Mouse (Mus musculus): Measurements from ENCODE around the gene H2-Oa. TPM values are rescaled to one million over a fixed set of nuclear protein-coding genes. Genes with fewer than 3 reads are reported as not detected.
A peak's percentile ranks its signal among the peaks of the same experiment; 100 is the strongest.

Gene H2-Oa
- polyA plus RNA-seq, 1 experiment from 2014 or later, result 0.44 TPM

GRCm38 (mm10) chr17:34118873-34119248 is 26.7 kb downstream of the H2-Oa start:
- no peaks in the 10 kb centered on the region for H3K9me3 ChIP-seq
- peaks cover 21% of the 10 kb centered on the region for H3K4me1 ChIP-seq
- 0% methylated on average over 38 of the region's 38 CpGs for WGBS
- H3K27me3 ChIP-seq (replicated peaks), result no peaks in the 10 kb centered on the region
- peak overlapping the region; percentile 99 for H3K4me2 ChIP-seq (replicated peaks)
- H3K4me3 ChIP-seq, result peak overlapping the region; percentile 96
- H3K27ac ChIP-seq, result peak overlapping the region; percentile 70
- peaks cover 43% of the 10 kb centered on the region for H3K36me3 ChIP-seq
- H3K9ac ChIP-seq, result peak overlapping the region; percentile 96
- no peak; the same call in 1 of the 2 replicates for ATAC-seq (ENCODE audit: low FRiP score, low read depth)

GRCm38 (mm10) chr17:34119249-34120179 is 27.4 kb downstream of the H2-Oa start, which contains the start of gene H2-DMa:
TSS of gene H2-DMa (plus strand) at chr17:34119541.
- H3K9ac ChIP-seq, result peak within 1 kb of the TSS; percentile 97
- peaks cover 36% of the 10 kb centered on the region for H3K36me3 ChIP-seq
- peak within 1 kb of the TSS; percentile 100 for H3K27ac ChIP-seq
- peaks cover 23% of the 10 kb centered on the region for H3K4me1 ChIP-seq
- WGBS, result under 1% methylated on average over 96 of the region's 96 CpGs
- peak; percentile 68 for ATAC-seq (ENCODE audit: low FRiP score, low read depth)
- peak within 1 kb of the TSS; percentile 99 for H3K4me2 ChIP-seq (replicated peaks)
- no peaks in the 10 kb centered on the region for H3K27me3 ChIP-seq (replicated peaks)
- H3K4me3 ChIP-seq, result peak within 1 kb of the TSS; percentile 96
- no peaks in the 10 kb centered on the region for H3K9me3 ChIP-seq

GRCm38 (mm10) chr17:34120180-34120723 is 28.1 kb downstream of the H2-Oa start:
- no peaks in the 10 kb centered on the region for H3K27me3 ChIP-seq (replicated peaks)
- peak; percentile 11 for ATAC-seq (ENCODE audit: low FRiP score, low read depth)
- peak overlapping the region; percentile 96 for H3K4me3 ChIP-seq
- H3K9me3 ChIP-seq, result no peaks in the 10 kb centered on the region
- H3K4me1 ChIP-seq, result peaks cover 23% of the 10 kb centered on the region
- peak overlapping the region; percentile 97 for H3K9ac ChIP-seq
- WGBS, result 0% methylated on average over 40 of the region's 42 CpGs
- peak overlapping the region; percentile 99 for H3K4me2 ChIP-seq (replicated peaks)
- peaks cover 29% of the 10 kb centered on the region for H3K36me3 ChIP-seq
- H3K27ac ChIP-seq, result peak overlapping the region; percentile 100

GRCm38 (mm10) chr17:34120814-34121171 is 28.7 kb downstream of the H2-Oa start:
- Histone ChIP-seq H3K4me3 (peak overlapping the region; percentile 96), H3K9me3 (no peaks in the 10 kb centered on the region), H3K27ac (peak overlapping the region; percentile 100), H3K4me2 (replicated peaks) (peak overlapping the region; percentile 99), H3K36me3 (peaks cover 23% of the 10 kb centered on the region), H3K9ac (peak overlapping the region; percentile 97), H3K27me3 (replicated peaks) (no peaks in the 10 kb centered on the region), H3K4me1 (peaks cover 23% of the 10 kb centered on the region)
- under 1% methylated on average over 31 of the region's 31 CpGs for WGBS
- peak; percentile 3 for ATAC-seq (ENCODE audit: low FRiP score, low read depth)

DNA sequence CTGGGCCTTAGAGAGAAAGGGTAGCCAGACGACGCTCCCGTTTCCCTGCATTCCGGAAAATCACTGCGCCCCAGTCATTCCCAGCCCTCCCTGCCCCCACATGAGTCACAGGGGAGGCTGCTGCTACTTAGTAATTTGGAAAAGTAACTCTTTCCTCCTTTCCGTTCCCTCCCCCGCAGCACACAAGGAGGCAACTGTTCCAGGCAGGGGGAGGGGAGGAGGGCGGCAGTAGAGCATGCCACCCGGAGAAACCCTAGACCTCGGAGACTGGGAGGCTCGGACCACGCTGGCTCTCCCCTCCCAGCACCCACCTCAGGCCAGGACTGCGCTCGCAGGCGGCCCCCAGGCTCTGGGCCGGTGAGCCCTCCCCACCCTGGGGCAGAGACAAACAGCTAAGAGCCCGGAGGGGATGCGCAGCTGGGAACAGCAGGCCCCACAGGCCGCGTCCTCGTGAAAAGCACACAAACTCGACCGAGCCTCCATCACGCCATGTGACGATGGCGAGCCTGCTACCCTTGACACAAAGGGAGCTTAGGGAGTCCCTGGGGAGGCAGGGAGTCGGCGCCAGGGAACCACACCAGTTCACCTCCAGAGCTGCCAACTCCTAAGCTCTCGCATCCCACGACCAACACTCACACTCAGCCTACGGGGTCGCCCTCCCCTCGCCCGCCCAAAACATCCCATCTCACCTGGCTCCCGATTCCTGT is 29.2 kb downstream of the H2-Oa start:
- Histone ChIP-seq H3K4me1 (peaks cover 22% of the 10 kb centered on the region), H3K9ac (peak overlapping the region; percentile 97), H3K27me3 (replicated peaks) (no peaks in the 10 kb centered on the region), H3K9me3 (no peaks in the 10 kb centered on the region), H3K36me3 (peaks cover 19% of the 10 kb centered on the region), H3K4me2 (replicated peaks) (peak overlapping the region; percentile 99), H3K27ac (peak overlapping the region; percentile 100), H3K4me3 (peak overlapping the region; percentile 96)
- WGBS, result under 1% methylated on average over 32 of the region's 35 CpGs
- ATAC-seq (ENCODE audit: low FRiP score, low read depth), result peak; percentile 27

- Histone ChIP-seq H3K4me3 (peak overlapping the region; percentile 96), H3K4me2 (replicated peaks) (peak overlapping the region; percentile 99), H3K27ac (peak overlapping the region; percentile 100), H3K36me3 (peaks cover 14% of the 10 kb centered on the region), H3K27me3 (replicated peaks) (no peaks in the 10 kb centered on the region), H3K4me1 (peaks cover 17% of the 10 kb centered on the region), H3K9ac (peak overlapping the region; percentile 97), H3K9me3 (no peaks in the 10 kb centered on the region)
- ATAC-seq (ENCODE audit: low FRiP score, low read depth), result peak; percentile 33
- WGBS, result 0% methylated on average over 10 of the region's 10 CpGs
These were observed 29.7 kb downstream of the H2-Oa start for GRCm38 (mm10) chr17:34121879-34122187.

GRCm38 (mm10) chr17:34122188-34122984 is 30.2 kb downstream of the H2-Oa start, which contains the start of gene Brd2:
TSS of gene Brd2 (minus strand) at chr17:34122634.
- H3K4me3 ChIP-seq, result peak within 1 kb of the TSS; percentile 96
- peak; percentile 45 for ATAC-seq (ENCODE audit: low FRiP score, low read depth)
- peak within 1 kb of the TSS; percentile 97 for H3K9ac ChIP-seq
- H3K4me1 ChIP-seq, result peaks cover 11% of the 10 kb centered on the region; the same call in 1 of the 2 replicates
- under 1% methylated on average over 69 of the region's 75 CpGs for WGBS
- H3K36me3 ChIP-seq, result peaks cover 13% of the 10 kb centered on the region
- H3K27ac ChIP-seq, result peak within 1 kb of the TSS; percentile 100
- H3K9me3 ChIP-seq, result no peaks in the 10 kb centered on the region
- H3K4me2 ChIP-seq (replicated peaks), result peak within 1 kb of the TSS; percentile 99
- no peaks in the 10 kb centered on the region for H3K27me3 ChIP-seq (replicated peaks)

DNA sequence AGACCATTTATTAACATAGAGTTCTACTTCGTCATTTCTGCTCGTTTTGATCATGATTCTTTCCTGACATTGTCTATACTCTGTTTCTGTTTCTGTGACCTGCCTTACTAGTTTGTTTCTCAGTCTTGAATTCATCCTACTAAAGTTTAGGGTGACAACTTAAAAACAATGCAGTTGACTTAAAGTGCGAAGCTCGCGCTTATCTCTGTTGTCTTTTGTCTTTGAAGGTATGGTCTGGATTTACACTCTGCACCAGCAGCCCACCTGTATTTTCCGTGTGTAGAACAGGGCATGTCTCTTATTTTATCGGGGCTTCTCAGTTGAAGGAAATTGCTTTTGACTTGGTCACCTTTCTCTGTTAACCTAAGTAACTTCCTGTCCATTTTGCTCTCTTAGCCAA is 31.0 kb downstream of the H2-Oa start:
- no peak overlapping the region for H3K27ac ChIP-seq
- WGBS, result 3% methylated on average over 7 of the region's 7 CpGs
- H3K27me3 ChIP-seq (replicated peaks), result no peaks in the 10 kb centered on the region
- peaks cover 8% of the 10 kb centered on the region for H3K36me3 ChIP-seq
- H3K4me1 ChIP-seq, result peaks cover 11% of the 10 kb centered on the region; the same call in 1 of the 2 replicates
- H3K4me3 ChIP-seq, result peak overlapping the region; percentile 96
- no peaks in the 10 kb centered on the region for H3K9me3 ChIP-seq
- peak overlapping the region; percentile 99 for H3K4me2 ChIP-seq (replicated peaks)
- no peak for ATAC-seq (ENCODE audit: low FRiP score, low read depth)
- H3K9ac ChIP-seq, result peak overlapping the region; percentile 97

GRCm38 (mm10) chr17:34123518-34123917 is 31.4 kb downstream of the H2-Oa start:
- peaks cover 13% of the 10 kb centered on the region; the same call in 1 of the 2 replicates for H3K4me1 ChIP-seq

GRCm38 (mm10) chr17:34124649-34125048 is 32.5 kb downstream of the H2-Oa start:
- H3K4me1 ChIP-seq, result peaks cover 20% of the 10 kb centered on the region
- no peak overlapping the region for H3K4me2 ChIP-seq (replicated peaks)
- 92% methylated on average over 6 of the region's 6 CpGs for WGBS

More at GRCm38 (mm10) chr17:34123518-34123917, 31.4 kb downstream of the H2-Oa start:
- peaks cover 4% of the 10 kb centered on the region for H3K36me3 ChIP-seq
- ATAC-seq (ENCODE audit: low FRiP score, low read depth), result no peak
- H3K9me3 ChIP-seq, result no peaks in the 10 kb centered on the region
- peak overlapping the region; percentile 97 for H3K9ac ChIP-seq
- peak overlapping the region; percentile 99 for H3K4me2 ChIP-seq (replicated peaks)
- no peak overlapping the region for H3K27ac ChIP-seq
- no peaks in the 10 kb centered on the region for H3K27me3 ChIP-seq (replicated peaks)
- WGBS, result 8% methylated on average over 2 of the region's 2 CpGs
- peak overlapping the region; percentile 96 for H3K4me3 ChIP-seq

GRCm38 (mm10) chr17:34126826-34127420 is 34.8 kb downstream of the H2-Oa start:
- 31% methylated on average over 9 of the region's 9 CpGs for WGBS

More at GRCm38 (mm10) chr17:34124649-34125048, 32.5 kb downstream of the H2-Oa start:
- no peak overlapping the region for H3K4me3 ChIP-seq
- H3K9me3 ChIP-seq, result no peaks in the 10 kb centered on the region
- no peak overlapping the region for H3K9ac ChIP-seq
- no peak overlapping the region for H3K27ac ChIP-seq
- no peak for ATAC-seq (ENCODE audit: low FRiP score, low read depth)
- H3K36me3 ChIP-seq, result no peaks in the 10 kb centered on the region
- no peaks in the 10 kb centered on the region for H3K27me3 ChIP-seq (replicated peaks)

More at GRCm38 (mm10) chr17:34126826-34127420, 34.8 kb downstream of the H2-Oa start:
- Histone ChIP-seq H3K4me1 (peaks cover 20% of the 10 kb centered on the region), H3K36me3 (no peaks in the 10 kb centered on the region), H3K4me2 (replicated peaks) (no peak overlapping the region), H3K27me3 (replicated peaks) (no peaks in the 10 kb centered on the region), H3K4me3 (no peak overlapping the region), H3K27ac (no peak overlapping the region), H3K9me3 (no peaks in the 10 kb centered on the region), H3K9ac (no peak overlapping the region)
- ATAC-seq (ENCODE audit: low FRiP score, low read depth), result no peak

All from neural tube, embryonic 12.5 days (tissue).